Mouse (Mus musculus): ENCODE measurements around the gene Celf6. TPM values are rescaled to one million over a fixed set of nuclear protein-coding genes. Genes with fewer than 3 reads are reported as not detected.

Celf6 gene
- polyA plus RNA-seq, 1 experiment, result not detected

GRCm38 (mm10) chr9:59550077-59550476, 27.6 kb upstream of the Celf6 start:
- H3K4me3 ChIP-seq (ENCODE audit: control insufficient read depth, insufficient read depth, low read length), result no peak overlapping the region
- TF ChIP-seq CTCF (IDR thresholded peaks at IDR 0.05; ENCODE audit: borderline replicate concordance, control insufficient read depth, extremely low read depth, insufficient read depth, low read length, poor library complexity), result no peak
- no peak for TF ChIP-seq POLR2A (IDR thresholded peaks at IDR 0.05; ENCODE audit: control insufficient read depth, extremely low read depth, insufficient read depth, low read length, poor library complexity)
- no peak for DNase-seq
- no peak overlapping the region for H3K27ac ChIP-seq (ENCODE audit: control insufficient read depth, insufficient read depth, low read length)
- peaks cover 6% of the 10 kb centered on the region for H3K4me1 ChIP-seq (replicated peaks; ENCODE audit: control insufficient read depth, insufficient read depth, low read length)
- H3K27me3 ChIP-seq (ENCODE audit: control insufficient read depth, insufficient read depth, low read length), result no peaks in the 10 kb centered on the region
- H3K36me3 ChIP-seq (ENCODE audit: control insufficient read depth, insufficient read depth, low read length), result no peaks in the 10 kb centered on the region
- 97% methylated on average over 4 of the region's 4 CpGs for WGBS

- H3K27ac ChIP-seq (ENCODE audit: control insufficient read depth, insufficient read depth, low read length), result no peak overlapping the region
- H3K4me1 ChIP-seq (replicated peaks; ENCODE audit: control insufficient read depth, insufficient read depth, low read length), result peaks cover 6% of the 10 kb centered on the region
- no peak for DNase-seq
- no peak overlapping the region for H3K4me3 ChIP-seq (ENCODE audit: control insufficient read depth, insufficient read depth, low read length)
- TF ChIP-seq CTCF (IDR thresholded peaks at IDR 0.05; ENCODE audit: borderline replicate concordance, control insufficient read depth, extremely low read depth, insufficient read depth, low read length, poor library complexity), result no peak
- TF ChIP-seq POLR2A (IDR thresholded peaks at IDR 0.05; ENCODE audit: control insufficient read depth, extremely low read depth, insufficient read depth, low read length, poor library complexity), result no peak
- 56% methylated on average over 5 of the region's 5 CpGs for WGBS
- H3K27me3 ChIP-seq (ENCODE audit: control insufficient read depth, insufficient read depth, low read length), result no peaks in the 10 kb centered on the region
- H3K36me3 ChIP-seq (ENCODE audit: control insufficient read depth, insufficient read depth, low read length), result no peaks in the 10 kb centered on the region
Observed at GRCm38 (mm10) chr9:59551017-59551416, 26.7 kb upstream of the Celf6 start.

DNA sequence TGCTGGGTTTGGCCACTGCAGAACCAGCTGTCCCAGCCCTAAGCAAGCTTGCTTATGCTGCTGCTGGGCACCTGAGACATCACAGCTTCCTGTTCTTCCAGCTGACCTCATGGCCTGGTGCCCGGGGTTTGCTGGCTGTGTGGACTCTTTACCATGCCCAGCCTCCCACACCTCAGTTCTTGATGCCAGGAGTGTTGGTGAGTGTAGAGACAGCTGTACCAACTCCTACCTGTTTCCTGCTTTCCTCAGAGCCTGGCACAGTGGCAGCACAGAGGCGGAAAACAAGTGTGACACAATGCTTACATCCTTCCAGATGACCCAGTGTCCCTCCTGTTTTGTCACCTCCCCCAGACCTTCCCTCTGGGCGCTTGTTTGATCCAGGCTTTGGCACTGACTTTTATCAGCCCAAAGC, 26.1 kb upstream of the Celf6 start:
- 82% methylated on average over 3 of the region's 3 CpGs for WGBS
- Histone ChIP-seq H3K27ac (ENCODE audit: control insufficient read depth, insufficient read depth, low read length) (no peak overlapping the region), H3K4me3 (ENCODE audit: control insufficient read depth, insufficient read depth, low read length) (no peak overlapping the region), H3K4me1 (replicated peaks; ENCODE audit: control insufficient read depth, insufficient read depth, low read length) (peaks cover 6% of the 10 kb centered on the region), H3K36me3 (ENCODE audit: control insufficient read depth, insufficient read depth, low read length) (no peaks in the 10 kb centered on the region), H3K27me3 (ENCODE audit: control insufficient read depth, insufficient read depth, low read length) (no peaks in the 10 kb centered on the region)
- TF ChIP-seq CTCF (IDR thresholded peaks at IDR 0.05; ENCODE audit: borderline replicate concordance, control insufficient read depth, extremely low read depth, insufficient read depth, low read length, poor library complexity) (no peak), POLR2A (IDR thresholded peaks at IDR 0.05; ENCODE audit: control insufficient read depth, extremely low read depth, insufficient read depth, low read length, poor library complexity) (no peak)
- no peak for DNase-seq

DNA sequence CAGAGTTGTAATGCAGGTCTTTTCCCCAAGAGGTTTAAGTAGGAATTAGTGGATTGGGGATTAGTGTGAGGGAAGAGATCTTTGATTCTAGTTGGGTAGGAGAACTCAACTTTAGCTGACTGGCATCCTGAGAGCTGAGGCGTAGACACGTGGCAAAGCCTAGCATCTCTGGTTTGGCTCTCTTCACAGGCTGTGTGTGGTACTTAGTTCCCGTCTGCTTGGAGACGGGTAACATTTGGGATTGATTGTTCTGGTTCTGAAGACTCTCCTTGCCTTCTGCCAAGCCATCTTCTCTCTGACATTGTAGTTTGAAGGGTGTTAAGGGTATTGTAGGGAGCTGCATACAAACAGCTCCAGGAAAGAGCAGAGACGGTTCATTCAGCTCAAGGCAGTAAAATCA, 25.1 kb upstream of the Celf6 start:
- DNase-seq, result no peak
- Histone ChIP-seq H3K27ac (ENCODE audit: control insufficient read depth, insufficient read depth, low read length) (no peak overlapping the region), H3K4me1 (replicated peaks; ENCODE audit: control insufficient read depth, insufficient read depth, low read length) (peaks cover 6% of the 10 kb centered on the region), H3K36me3 (ENCODE audit: control insufficient read depth, insufficient read depth, low read length) (no peaks in the 10 kb centered on the region), H3K27me3 (ENCODE audit: control insufficient read depth, insufficient read depth, low read length) (no peaks in the 10 kb centered on the region), H3K4me3 (ENCODE audit: control insufficient read depth, insufficient read depth, low read length) (no peak overlapping the region)
- 97% methylated on average over 5 of the region's 5 CpGs for WGBS
- no peak for TF ChIP-seq CTCF (IDR thresholded peaks at IDR 0.05; ENCODE audit: borderline replicate concordance, control insufficient read depth, extremely low read depth, insufficient read depth, low read length, poor library complexity)
- no peak for TF ChIP-seq POLR2A (IDR thresholded peaks at IDR 0.05; ENCODE audit: control insufficient read depth, extremely low read depth, insufficient read depth, low read length, poor library complexity)

- H3K4me1 ChIP-seq (replicated peaks; ENCODE audit: control insufficient read depth, insufficient read depth, low read length), result peaks cover 6% of the 10 kb centered on the region
Observed at GRCm38 (mm10) chr9:59553719-59554118, 24.0 kb upstream of the Celf6 start.

GRCm38 (mm10) chr9:59565600-59565999, 12.1 kb upstream of the Celf6 start:
- no peaks in the 10 kb centered on the region for H3K27me3 ChIP-seq (ENCODE audit: control insufficient read depth, insufficient read depth, low read length)
- 24% methylated on average over 4 of the region's 4 CpGs for WGBS
- TF ChIP-seq CTCF (IDR thresholded peaks at IDR 0.05; ENCODE audit: borderline replicate concordance, control insufficient read depth, extremely low read depth, insufficient read depth, low read length, poor library complexity) (peak; percentile 83; the same call in 1 of the 2 replicates), POLR2A (IDR thresholded peaks at IDR 0.05; ENCODE audit: control insufficient read depth, extremely low read depth, insufficient read depth, low read length, poor library complexity) (no peak)

More at GRCm38 (mm10) chr9:59553719-59554118, 24.0 kb upstream of the Celf6 start:
- 93% methylated on average over 4 of the region's 4 CpGs for WGBS
- Histone ChIP-seq H3K36me3 (ENCODE audit: control insufficient read depth, insufficient read depth, low read length) (no peaks in the 10 kb centered on the region), H3K4me3 (ENCODE audit: control insufficient read depth, insufficient read depth, low read length) (no peak overlapping the region), H3K27ac (ENCODE audit: control insufficient read depth, insufficient read depth, low read length) (no peak overlapping the region), H3K27me3 (ENCODE audit: control insufficient read depth, insufficient read depth, low read length) (no peaks in the 10 kb centered on the region)
- DNase-seq, result no peak
- TF ChIP-seq CTCF (IDR thresholded peaks at IDR 0.05; ENCODE audit: borderline replicate concordance, control insufficient read depth, extremely low read depth, insufficient read depth, low read length, poor library complexity) (no peak), POLR2A (IDR thresholded peaks at IDR 0.05; ENCODE audit: control insufficient read depth, extremely low read depth, insufficient read depth, low read length, poor library complexity) (no peak)

GRCm38 (mm10) chr9:59567111-59567510, 10.6 kb upstream of the Celf6 start:
- Histone ChIP-seq H3K36me3 (ENCODE audit: control insufficient read depth, insufficient read depth, low read length) (no peaks in the 10 kb centered on the region), H3K27ac (ENCODE audit: control insufficient read depth, insufficient read depth, low read length) (no peak overlapping the region), H3K4me1 (replicated peaks; ENCODE audit: control insufficient read depth, insufficient read depth, low read length) (no peaks in the 10 kb centered on the region), H3K4me3 (ENCODE audit: control insufficient read depth, insufficient read depth, low read length) (no peak overlapping the region), H3K27me3 (ENCODE audit: control insufficient read depth, insufficient read depth, low read length) (no peaks in the 10 kb centered on the region)
- TF ChIP-seq POLR2A (IDR thresholded peaks at IDR 0.05; ENCODE audit: control insufficient read depth, extremely low read depth, insufficient read depth, low read length, poor library complexity), result no peak
- TF ChIP-seq CTCF (IDR thresholded peaks at IDR 0.05; ENCODE audit: borderline replicate concordance, control insufficient read depth, extremely low read depth, insufficient read depth, low read length, poor library complexity), result peak; percentile 72; the same call in 1 of the 2 replicates
- DNase-seq, result peak; percentile 63
- 11% methylated on average over 6 of the region's 6 CpGs for WGBS

More at GRCm38 (mm10) chr9:59565600-59565999, 12.1 kb upstream of the Celf6 start:
- no peaks in the 10 kb centered on the region for H3K36me3 ChIP-seq (ENCODE audit: control insufficient read depth, insufficient read depth, low read length)
- H3K4me3 ChIP-seq (ENCODE audit: control insufficient read depth, insufficient read depth, low read length), result no peak overlapping the region
- DNase-seq, result peak; percentile 81
- no peaks in the 10 kb centered on the region for H3K4me1 ChIP-seq (replicated peaks; ENCODE audit: control insufficient read depth, insufficient read depth, low read length)
- H3K27ac ChIP-seq (ENCODE audit: control insufficient read depth, insufficient read depth, low read length), result no peak overlapping the region

Measured in thymus, adult 2 months (tissue).